Mouse (Mus musculus) stomach, embryonic 16.5 days (tissue): Measurements from ENCODE around the gene Plekho1. TPM values are rescaled to one million over a fixed set of nuclear protein-coding genes. Genes with fewer than 3 reads are reported as not detected.

ENCODE experiments used
- ATAC-seq: fragments of 200-750 bp; cut with Nextera tagmentation; 2 replicates; pipeline ENCODE4 v1.8.0; 2017; ENCODE audit warnings: moderate number of reproducible peaks, moderate TSS enrichment; ENCODE audit not compliant: insufficient read depth, low FRiP score
- H3K27ac ChIP-seq: fragments of 300-500 bp; sonication (generic); 2 replicates; pipeline ENCODE4 v1.5.1; 2014; ENCODE audit warnings: low read length
- H3K27me3 ChIP-seq: fragments of 300-500 bp; sonication (generic); 2 replicates; pipeline ENCODE4 v1.6.1; 2014; ENCODE audit warnings: low read length, control low read depth, mixed read lengths; ENCODE audit not compliant: control insufficient read depth, insufficient read depth
- H3K36me3 ChIP-seq: fragments of 300-500 bp; sonication (generic); 2 replicates; pipeline ENCODE4 v1.6.1; 2014; ENCODE audit warnings: low read length; ENCODE audit not compliant: control insufficient read depth, insufficient read depth
- H3K4me1 ChIP-seq: fragments of 300-500 bp; sonication (generic); 2 replicates; pipeline ENCODE4 v1.6.1; 2014; ENCODE audit warnings: low read length, control low read depth, mixed read lengths; ENCODE audit not compliant: control insufficient read depth, insufficient read depth
- H3K4me2 ChIP-seq: fragments of 300-500 bp; sonication (generic); 2 replicates; pipeline ENCODE4 v1.6.1; 2014; ENCODE audit warnings: low read depth, low read length, mixed read lengths
- H3K4me3 ChIP-seq: fragments of 300-500 bp; sonication (generic); replicated peaks from 2 replicates; pipeline ENCODE4 v1.5.1; 2014; ENCODE audit warnings: mild to moderate bottlenecking, low read length
- H3K9ac ChIP-seq: fragments of 300-500 bp; sonication (generic); 2 replicates; pipeline ENCODE4 v1.6.1; 2014; ENCODE audit warnings: low read length
- H3K9me3 ChIP-seq: fragments of 300-500 bp; sonication (generic); replicated peaks from 2 replicates; pipeline ENCODE4 v1.6.1; 2016; ENCODE audit warnings: low read length, control low read depth; ENCODE audit not compliant: control insufficient read depth
- WGBS: fragments of 180-500 bp; shearing (Covaris S2); extraction: QIAGEN DNeasy Blood & Tissue Kit; methylation state at CpG from one replicate; pipeline ENCODE4 v1.1.7; 2014; 5-methylcytosine and 5-hydroxymethylcytosine counted together
- polyA plus RNA-seq: library from polyadenylated mRNA; unstranded; fragments of >200 nt; fragmentation: Nextera tagmentation; extraction: Ambion mirVana; gene quantifications from 2 replicates; pipeline ENCODE4 v1.2.1, GENCODE M21; 2015

Gene Plekho1
- polyA plus RNA-seq, 1 experiment from 2014 or later: 25.7 TPM

- WGBS: 65% methylated on average over 5 of the region's 5 CpGs
- H3K4me3 ChIP-seq: no peak overlapping the region
Observed at GRCm38 (mm10) chr3:96017461-96017860, 21.7 kb upstream of the Plekho1 start.

GRCm38 (mm10) chr3:96016257-96016889 is 20.6 kb upstream of the Plekho1 start:
- Histone ChIP-seq H3K4me3 (no peak overlapping the region), H3K9ac (no peak overlapping the region), H3K27me3 (no peaks in the 10 kb centered on the region), H3K4me2 (no peak overlapping the region), H3K4me1 (no peaks in the 10 kb centered on the region), H3K36me3 (no peaks in the 10 kb centered on the region), H3K27ac (no peak overlapping the region), H3K9me3 (no peaks in the 10 kb centered on the region)
- WGBS: 87% methylated on average over 2 of the region's 2 CpGs
- no peak; the same call in 1 of the 2 replicates for ATAC-seq

More at GRCm38 (mm10) chr3:96017461-96017860, 21.7 kb upstream of the Plekho1 start:
- no peaks in the 10 kb centered on the region for H3K27me3 ChIP-seq
- no peak overlapping the region for H3K4me2 ChIP-seq
- ATAC-seq: no peak
- no peaks in the 10 kb centered on the region for H3K9me3 ChIP-seq
- no peak overlapping the region for H3K9ac ChIP-seq
- no peaks in the 10 kb centered on the region for H3K36me3 ChIP-seq
- H3K27ac ChIP-seq: no peak overlapping the region
- H3K4me1 ChIP-seq: no peaks in the 10 kb centered on the region

- no peak for ATAC-seq
- H3K27me3 ChIP-seq: no peaks in the 10 kb centered on the region
- no peak overlapping the region for H3K9ac ChIP-seq
- no peaks in the 10 kb centered on the region for H3K9me3 ChIP-seq
- no peak overlapping the region for H3K27ac ChIP-seq
- 68% methylated on average over 2 of the region's 2 CpGs for WGBS
- H3K4me1 ChIP-seq: no peaks in the 10 kb centered on the region
- no peak overlapping the region for H3K4me3 ChIP-seq
- no peaks in the 10 kb centered on the region for H3K36me3 ChIP-seq
- no peak overlapping the region for H3K4me2 ChIP-seq
Observed at GRCm38 (mm10) chr3:96015681-96016080, 19.9 kb upstream of the Plekho1 start.

- Histone ChIP-seq H3K27ac (no peak overlapping the region), H3K9ac (no peak overlapping the region), H3K4me3 (no peak overlapping the region), H3K27me3 (no peaks in the 10 kb centered on the region), H3K36me3 (no peaks in the 10 kb centered on the region), H3K9me3 (no peaks in the 10 kb centered on the region), H3K4me2 (no peak overlapping the region), H3K4me1 (no peaks in the 10 kb centered on the region)
- no peak for ATAC-seq
- WGBS: 75% methylated on average over 5 of the region's 5 CpGs
Observed at GRCm38 (mm10) chr3:96012805-96013204, 17.0 kb upstream of the Plekho1 start.

GRCm38 (mm10) chr3:96008463-96008862 is 12.7 kb upstream of the Plekho1 start:
- H3K4me3 ChIP-seq: no peak overlapping the region
- H3K4me1 ChIP-seq: no peaks in the 10 kb centered on the region
- no peaks in the 10 kb centered on the region for H3K9me3 ChIP-seq
- no peak for ATAC-seq
- WGBS: 78% methylated on average over 6 of the region's 6 CpGs
- H3K27me3 ChIP-seq: no peaks in the 10 kb centered on the region
- no peaks in the 10 kb centered on the region for H3K36me3 ChIP-seq
- H3K9ac ChIP-seq: no peak overlapping the region
- no peak overlapping the region for H3K4me2 ChIP-seq
- no peak overlapping the region for H3K27ac ChIP-seq

GRCm38 (mm10) chr3:96001560-96001959 is 5.8 kb upstream of the Plekho1 start:
- Histone ChIP-seq H3K4me2 (no peak overlapping the region), H3K27me3 (no peaks in the 10 kb centered on the region), H3K4me1 (peaks cover 11% of the 10 kb centered on the region), H3K9ac (no peak overlapping the region), H3K36me3 (no peaks in the 10 kb centered on the region), H3K9me3 (no peaks in the 10 kb centered on the region), H3K27ac (no peak overlapping the region), H3K4me3 (no peak overlapping the region)
- 97% methylated on average over 1 of the region's 1 CpGs for WGBS
- no peak for ATAC-seq

- H3K4me2 ChIP-seq: no peak overlapping the region
- H3K4me1 ChIP-seq: peaks cover 11% of the 10 kb centered on the region
- 46% methylated on average over 9 of the region's 9 CpGs for WGBS
- H3K4me3 ChIP-seq: no peak overlapping the region
- H3K27me3 ChIP-seq: no peaks in the 10 kb centered on the region
- no peak overlapping the region for H3K9ac ChIP-seq
- no peak overlapping the region for H3K27ac ChIP-seq
- no peak for ATAC-seq
- H3K9me3 ChIP-seq: no peaks in the 10 kb centered on the region
- H3K36me3 ChIP-seq: no peaks in the 10 kb centered on the region
Observed at GRCm38 (mm10) chr3:96000921-96001501, 5.2 kb upstream of the Plekho1 start.

- no peak overlapping the region for H3K4me3 ChIP-seq
- no peaks in the 10 kb centered on the region for H3K9me3 ChIP-seq
- WGBS: 69% methylated on average over 14 of the region's 14 CpGs
- peaks cover 11% of the 10 kb centered on the region for H3K4me1 ChIP-seq
- H3K4me2 ChIP-seq: no peak overlapping the region
- no peaks in the 10 kb centered on the region for H3K27me3 ChIP-seq
- H3K27ac ChIP-seq: no peak overlapping the region
- H3K9ac ChIP-seq: no peak overlapping the region
- no peak for ATAC-seq
- H3K36me3 ChIP-seq: no peaks in the 10 kb centered on the region
Observed at GRCm38 (mm10) chr3:96000080-96000632, 4.4 kb upstream of the Plekho1 start.

- Histone ChIP-seq H3K9ac (no peak overlapping the region), H3K4me3 (no peak overlapping the region), H3K36me3 (no peaks in the 10 kb centered on the region), H3K4me1 (peaks cover 11% of the 10 kb centered on the region), H3K9me3 (no peaks in the 10 kb centered on the region), H3K27me3 (no peaks in the 10 kb centered on the region), H3K4me2 (no peak overlapping the region), H3K27ac (no peak overlapping the region)
- 64% methylated on average over 12 of the region's 12 CpGs for WGBS
- no peak for ATAC-seq
Observed at GRCm38 (mm10) chr3:95999308-96000079, 3.7 kb upstream of the Plekho1 start.
